Mouse (Mus musculus) midbrain, embryonic 14.5 days (tissue): ENCODE results near the gene Pcbp3. TPM values are rescaled to one million over a fixed set of nuclear protein-coding genes. Genes with fewer than 3 reads are reported as not detected.

ENCODE experiments used
- polyA plus RNA-seq: library from polyadenylated mRNA; unstranded; fragments of >200 nt; fragmentation: Nextera tagmentation; extraction: Ambion mirVana; gene quantifications from 2 replicates; pipeline ENCODE4 v1.2.1, GENCODE M21; 2014

The Pcbp3 gene
- polyA plus RNA-seq, 1 experiment from 2014 or later: 37.3 TPM

Other genes with a start within 250 kb of the Pcbp3 start
- 0.54 and 15.7 TPM in 2 replicates for gene Col6a1, start 235.7 kb downstream of the Pcbp3 start, polyA plus RNA-seq
- gene Slc19a1, start 70.4 kb upstream of the Pcbp3 start, polyA plus RNA-seq: 33.5 and 37.5 TPM in 2 replicates
- 8.5 and 33.0 TPM in 2 replicates for gene Col18a1, start 204.7 kb upstream of the Pcbp3 start, polyA plus RNA-seq